Mouse (Mus musculus): Measurements from ENCODE around the gene A730049H05Rik.

A730049H05Rik gene

DNA sequence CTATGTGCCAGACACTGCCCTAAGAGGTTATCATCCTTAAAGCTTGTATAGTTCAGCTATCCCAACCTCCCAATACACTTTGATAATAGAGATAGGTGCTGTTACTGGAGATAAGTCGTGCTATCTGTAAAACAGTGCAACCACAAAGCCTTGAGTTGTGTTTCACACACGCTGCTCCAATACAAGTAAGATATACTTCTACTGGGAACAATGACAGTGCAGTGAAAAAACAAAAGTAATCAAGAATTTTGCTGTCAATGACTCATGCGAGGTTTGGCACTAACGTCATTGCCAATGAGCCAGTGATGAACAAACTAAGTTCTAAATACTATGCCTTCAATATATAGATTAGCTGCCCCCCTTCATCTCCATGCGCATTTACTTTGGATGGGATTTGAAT lies 10.3 kb downstream of the A730049H05Rik start:
- DNase-seq (ENCODE audit: inconsistent age in 2 of 2, low spot score in 1 of 2): peak; percentile 23 to 81

DNA sequence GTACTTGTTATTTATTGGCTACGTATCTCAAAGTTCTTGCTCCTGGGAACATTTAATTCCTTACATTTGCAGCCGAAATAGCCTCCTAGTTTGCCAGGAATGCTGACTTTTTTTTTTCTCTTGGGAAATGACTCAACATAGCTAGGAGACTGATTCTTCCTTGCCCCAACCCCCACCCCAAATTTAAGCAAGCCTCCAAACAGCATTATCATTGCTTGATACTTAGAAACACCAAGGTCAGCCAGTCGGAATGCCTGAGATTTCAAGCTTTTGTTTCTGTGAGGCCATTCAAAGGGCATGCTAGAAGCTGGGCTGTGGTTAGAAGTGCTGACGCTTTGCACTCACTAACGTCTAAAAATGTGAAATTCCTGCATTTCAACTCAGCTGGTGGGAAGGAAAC lies 11.1 kb downstream of the A730049H05Rik start:
- DNase-seq (ENCODE audit: inconsistent age in 2 of 2, low spot score in 1 of 2): peak; percentile 36 to 82

DNA sequence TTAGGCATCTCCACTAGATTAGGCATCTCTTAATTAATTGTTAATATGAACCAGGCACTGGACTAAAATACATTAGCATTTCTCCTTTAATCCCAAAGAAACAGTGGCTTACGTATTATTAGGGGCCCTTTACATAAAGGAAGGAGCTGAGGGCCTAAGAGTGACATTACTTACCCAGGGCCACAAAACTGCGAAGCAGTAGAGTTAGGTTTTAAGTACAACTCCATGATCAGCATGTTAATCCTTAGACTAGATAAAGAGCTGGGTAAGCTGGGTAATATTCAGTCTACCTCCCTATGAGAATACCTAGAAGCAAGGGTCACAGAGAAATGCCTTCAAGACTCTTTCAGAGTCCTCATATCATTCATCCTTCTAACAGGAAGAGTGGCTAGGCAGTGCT lies 12.9 kb downstream of the A730049H05Rik start:
- no peak for DNase-seq (ENCODE audit: inconsistent age in 2 of 2, low spot score in 1 of 2)

DNA sequence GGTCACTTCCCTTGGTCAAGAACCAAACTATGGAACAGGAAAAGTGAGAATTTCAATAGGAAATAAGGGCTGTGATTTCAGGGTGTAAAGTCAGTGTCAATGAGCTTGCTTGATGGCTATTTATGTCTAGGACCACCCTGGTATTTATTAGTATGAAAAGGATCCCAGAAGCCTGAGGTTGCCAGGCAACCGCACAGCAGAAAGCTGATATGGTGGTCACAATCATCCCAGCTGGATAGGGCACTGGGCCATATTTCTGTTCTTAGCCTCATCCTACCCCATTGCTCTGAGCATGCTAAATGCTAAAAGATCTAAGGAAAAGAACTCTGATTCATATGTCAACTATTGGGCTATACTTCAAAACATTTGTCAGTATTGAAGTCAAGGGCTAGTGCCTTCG lies 14.8 kb downstream of the A730049H05Rik start:
- DNase-seq (ENCODE audit: inconsistent age in 2 of 2, low spot score in 1 of 2): no peak

DNA sequence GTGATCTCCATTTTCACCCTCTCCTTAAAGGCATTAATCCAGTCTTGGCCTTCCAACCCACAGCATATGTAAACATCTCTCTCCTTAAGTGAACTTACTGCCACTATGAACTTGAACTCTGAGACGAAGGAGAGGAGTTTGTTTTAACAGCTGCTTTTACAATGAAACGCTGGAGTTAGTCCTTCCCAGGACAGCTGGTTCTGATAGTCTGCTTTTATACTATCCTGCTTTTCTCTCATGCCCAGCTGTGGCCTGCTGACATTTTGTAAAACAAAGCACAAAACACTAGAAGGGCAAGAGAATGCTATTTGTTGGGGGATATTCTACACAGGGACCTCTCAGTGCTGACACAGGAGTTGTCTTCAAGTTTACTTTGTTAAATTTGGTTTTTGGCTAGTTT lies 25.7 kb downstream of the A730049H05Rik start:
- DNase-seq (ENCODE audit: inconsistent age in 2 of 2, low spot score in 1 of 2): no peak

DNA sequence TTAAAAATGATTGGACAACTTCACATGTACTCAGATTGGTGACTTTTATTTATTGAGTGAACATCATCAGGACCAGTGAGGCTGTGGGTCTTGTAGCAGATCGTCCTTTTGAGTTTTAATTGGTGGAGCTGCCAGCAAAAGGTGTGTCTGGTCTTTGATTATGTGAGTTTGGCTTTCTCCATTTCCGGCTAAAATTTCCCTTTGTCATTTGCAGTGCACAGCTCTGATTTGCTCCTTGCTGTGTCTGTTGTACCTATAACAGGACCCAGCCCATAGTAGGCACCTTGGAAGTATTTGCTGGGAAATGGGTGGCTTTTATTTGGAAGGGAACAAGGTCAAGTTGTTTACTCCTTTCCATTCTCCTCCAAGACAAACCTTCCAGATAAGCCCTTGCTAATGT lies 27.2 kb downstream of the A730049H05Rik start:
- no peak for DNase-seq (ENCODE audit: inconsistent age in 2 of 2, low spot score in 1 of 2)

DNA sequence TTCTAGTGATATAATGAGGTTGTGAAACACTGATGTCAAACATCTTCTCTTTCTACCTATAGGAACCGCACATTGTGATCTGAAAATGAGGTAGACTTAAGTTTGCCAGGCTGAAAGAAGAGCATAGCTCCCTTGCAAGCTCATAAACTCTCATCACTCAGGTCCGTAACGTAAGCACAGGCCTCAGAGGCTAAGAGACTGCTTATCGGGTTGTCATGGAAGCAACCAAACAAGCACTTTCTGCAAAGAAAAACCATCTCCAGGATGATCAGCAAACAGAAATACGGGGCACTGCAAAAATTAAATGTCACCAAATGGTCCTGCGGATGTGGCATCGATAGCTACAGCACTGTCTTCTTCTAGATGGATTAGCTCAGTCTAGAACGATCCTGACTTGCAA lies 29.6 kb downstream of the A730049H05Rik start:
- DNase-seq (ENCODE audit: inconsistent age in 2 of 2, low spot score in 1 of 2): peak in 1 of 2 experiments; percentile 59

DNA sequence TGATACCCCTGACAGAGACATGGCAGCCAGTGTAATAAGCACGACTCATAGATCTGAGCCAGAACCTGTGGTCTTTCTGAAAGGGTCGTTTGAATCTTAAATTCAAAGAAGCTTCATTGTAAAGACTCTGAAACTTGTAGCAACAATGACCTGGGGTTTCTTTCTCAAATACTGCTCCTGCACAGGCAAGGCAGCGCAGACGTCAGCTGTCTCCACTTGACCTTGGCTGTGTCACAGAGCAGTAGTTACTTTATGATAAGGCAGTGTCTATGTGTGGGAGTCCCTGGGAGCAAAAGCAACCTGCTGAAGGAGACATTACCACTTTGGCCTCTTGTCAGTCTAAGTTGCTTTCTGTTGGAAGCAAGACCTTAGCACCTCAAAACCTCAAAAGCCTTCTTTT lies 30.3 kb downstream of the A730049H05Rik start:
- DNase-seq (ENCODE audit: inconsistent age in 2 of 2, low spot score in 1 of 2): peak; percentile 62 to 79

DNA sequence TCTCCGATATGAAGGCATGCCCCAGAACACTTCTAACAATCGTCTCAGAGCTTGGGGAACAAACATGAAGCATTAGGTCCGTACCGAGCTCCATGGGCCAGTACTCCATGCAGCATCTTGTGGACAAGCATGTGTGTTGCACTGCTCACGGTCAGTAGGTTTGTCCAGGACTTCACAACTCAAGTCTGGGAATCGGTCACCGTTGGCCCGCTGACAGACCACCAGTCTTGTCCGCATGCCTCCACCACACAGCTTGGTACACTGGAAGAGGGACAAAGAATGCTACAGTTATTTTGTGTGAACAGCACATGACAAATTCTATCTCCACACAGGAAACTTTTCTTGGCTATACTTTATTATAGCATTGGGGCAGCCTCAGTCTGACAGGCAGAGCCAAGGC lies 32.9 kb downstream of the A730049H05Rik start:
- no peak for DNase-seq (ENCODE audit: inconsistent age in 2 of 2, low spot score in 1 of 2)

DNA sequence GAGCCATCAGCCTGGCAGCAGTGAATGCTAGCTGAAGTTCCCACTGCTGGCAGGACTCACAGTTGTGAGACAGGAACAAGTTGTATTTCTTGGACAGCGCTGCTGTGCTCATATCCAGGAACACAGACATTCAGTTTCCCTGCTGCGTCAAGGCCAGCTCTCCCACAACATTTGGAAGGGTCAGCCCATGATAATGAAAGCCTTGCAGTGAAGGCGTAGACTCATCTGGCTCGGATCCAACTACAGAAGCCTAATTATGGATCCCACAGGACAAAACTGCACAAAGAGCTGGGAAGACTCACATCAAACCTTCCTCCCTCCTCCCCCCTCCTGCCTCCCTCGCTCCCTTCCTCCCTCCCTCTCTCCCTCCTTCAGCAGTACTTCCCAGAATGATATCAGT lies 34.0 kb downstream of the A730049H05Rik start:
- peak; percentile 87 to 89 for DNase-seq (ENCODE audit: inconsistent age in 2 of 2, low spot score in 1 of 2)

DNA sequence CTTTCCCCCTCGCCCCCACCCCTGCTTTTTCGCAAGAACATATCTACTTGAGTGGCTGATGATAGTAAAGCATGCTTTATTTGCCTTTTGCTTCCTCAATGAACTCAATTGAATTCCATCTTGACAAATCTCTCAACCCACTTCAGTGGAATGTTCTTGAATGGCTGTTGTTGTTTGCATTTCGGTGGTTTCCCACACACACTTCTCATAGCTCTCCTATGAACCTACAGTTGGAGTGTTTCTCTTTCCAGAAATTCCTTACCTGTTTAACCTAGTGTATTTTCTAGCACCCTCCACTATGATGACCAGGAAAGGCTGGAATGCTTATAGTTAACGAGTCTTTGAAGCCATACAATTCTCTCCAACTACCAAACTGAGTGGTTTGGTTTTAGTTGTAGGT lies 38.6 kb downstream of the A730049H05Rik start:
- no peak for DNase-seq (ENCODE audit: inconsistent age in 2 of 2, low spot score in 1 of 2)

DNA sequence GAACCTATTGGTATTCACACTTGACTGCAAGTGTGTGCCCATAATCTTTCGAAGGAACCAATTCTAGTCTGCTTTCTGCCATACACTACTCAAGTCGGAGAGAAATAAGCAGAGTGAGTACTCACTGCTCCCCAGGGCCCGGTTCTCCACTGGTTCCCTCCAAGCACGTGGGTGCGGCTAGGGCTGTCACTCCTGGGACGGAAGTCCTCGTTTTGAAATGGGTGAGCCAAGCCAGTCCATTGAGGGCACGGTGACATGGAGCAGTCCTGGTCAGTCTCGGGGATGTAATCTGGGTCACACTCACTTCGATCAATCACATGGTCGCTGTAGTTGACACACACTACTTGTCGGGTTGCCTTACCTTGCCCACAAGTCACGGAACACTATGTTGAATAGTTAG lies 41.5 kb downstream of the A730049H05Rik start:
- no peak for DNase-seq (ENCODE audit: inconsistent age in 2 of 2, low spot score in 1 of 2)

DNA sequence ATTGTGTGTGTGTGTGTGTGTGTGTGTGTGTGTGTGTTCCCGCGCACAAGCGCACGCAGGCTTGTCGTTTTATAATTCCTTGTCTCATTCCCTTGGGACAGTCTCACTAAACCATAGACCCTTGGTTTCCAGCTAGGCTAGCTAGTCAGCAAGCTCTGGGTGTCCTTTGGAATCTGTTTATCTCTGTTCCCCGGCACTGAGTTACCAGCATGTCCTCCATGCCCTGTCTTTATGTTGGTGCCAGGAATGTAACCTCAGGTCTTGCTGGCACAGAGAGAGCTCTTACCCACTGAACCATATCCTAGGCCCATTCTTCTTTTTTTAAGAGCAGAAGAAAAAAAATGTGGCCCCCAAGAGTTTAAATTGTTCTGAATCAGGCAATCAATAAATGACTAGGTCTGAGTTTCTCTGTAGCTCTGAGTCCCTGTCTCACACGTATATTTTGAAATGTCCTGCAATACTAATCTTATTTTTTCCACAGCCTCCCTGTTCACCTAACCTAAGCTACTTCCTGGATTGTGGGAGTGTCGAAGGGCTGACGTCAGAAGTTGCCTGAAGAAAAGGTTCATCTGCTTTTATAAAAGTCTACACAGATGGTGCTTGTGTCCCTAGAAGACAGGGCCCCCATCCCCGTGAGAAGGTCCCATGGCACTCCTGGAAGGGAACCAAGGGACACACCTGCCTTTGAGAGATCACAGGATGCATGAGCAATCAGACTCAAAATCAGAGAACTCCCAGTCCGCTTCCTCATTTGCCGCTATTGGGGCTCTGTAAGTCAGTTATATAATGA lies 42.6 kb downstream of the A730049H05Rik start:
- DNase-seq (ENCODE audit: inconsistent age in 2 of 2, low spot score in 1 of 2): no peak

DNA sequence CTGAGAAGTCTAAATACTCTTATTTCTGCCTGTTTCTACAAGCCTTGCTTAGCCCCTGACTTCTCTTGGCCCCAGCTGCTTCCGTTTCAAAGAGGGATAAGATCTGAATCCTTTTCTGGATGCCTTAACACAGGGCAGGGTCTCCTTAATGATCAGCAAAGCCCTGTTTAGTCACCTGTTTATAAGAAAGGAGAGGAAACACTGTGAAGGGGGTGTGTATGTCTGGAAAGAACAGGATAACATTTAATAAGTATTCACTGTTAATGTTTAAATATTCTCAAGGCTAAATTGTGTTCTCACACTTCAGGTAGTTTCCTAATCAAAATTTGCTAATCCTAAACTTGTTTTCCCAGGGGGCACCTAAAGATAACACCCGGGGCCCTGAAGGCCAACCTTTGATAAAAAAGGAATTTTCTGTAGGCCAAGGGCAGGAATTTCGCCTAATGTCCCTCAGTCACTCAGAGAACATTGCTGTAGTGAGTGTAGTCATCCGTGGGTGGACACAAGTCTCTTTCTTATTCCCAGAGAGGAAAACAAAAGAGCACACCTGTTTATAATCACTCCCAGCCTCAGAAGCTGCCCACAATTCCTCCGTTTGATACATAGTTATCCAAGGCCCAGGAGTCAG lies 44.1 kb downstream of the A730049H05Rik start:
- DNase-seq (ENCODE audit: inconsistent age in 2 of 2, low spot score in 1 of 2): peak in 1 of 2 experiments; percentile 67

DNA sequence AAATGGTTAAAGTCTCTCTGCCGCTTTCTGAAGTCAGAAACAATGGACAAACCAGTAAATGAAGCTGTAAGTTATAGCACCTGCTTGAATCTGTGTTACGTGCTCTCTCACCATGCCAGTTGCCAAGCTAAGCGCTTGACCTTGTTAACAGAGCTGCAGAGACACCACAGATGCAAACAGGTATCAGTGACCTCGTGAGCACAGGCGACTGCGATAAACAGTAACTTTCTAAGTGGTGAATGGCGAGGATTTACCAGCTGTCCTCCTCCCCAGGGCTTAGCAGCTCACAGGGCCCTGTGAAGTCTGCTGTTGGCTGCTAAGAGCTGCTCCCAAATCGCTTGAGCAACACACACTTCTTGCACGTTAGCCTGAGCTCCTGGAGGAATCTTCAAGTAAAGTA lies 46.3 kb downstream of the A730049H05Rik start:
- no peak for DNase-seq (ENCODE audit: inconsistent age in 2 of 2, low spot score in 1 of 2)

DNA sequence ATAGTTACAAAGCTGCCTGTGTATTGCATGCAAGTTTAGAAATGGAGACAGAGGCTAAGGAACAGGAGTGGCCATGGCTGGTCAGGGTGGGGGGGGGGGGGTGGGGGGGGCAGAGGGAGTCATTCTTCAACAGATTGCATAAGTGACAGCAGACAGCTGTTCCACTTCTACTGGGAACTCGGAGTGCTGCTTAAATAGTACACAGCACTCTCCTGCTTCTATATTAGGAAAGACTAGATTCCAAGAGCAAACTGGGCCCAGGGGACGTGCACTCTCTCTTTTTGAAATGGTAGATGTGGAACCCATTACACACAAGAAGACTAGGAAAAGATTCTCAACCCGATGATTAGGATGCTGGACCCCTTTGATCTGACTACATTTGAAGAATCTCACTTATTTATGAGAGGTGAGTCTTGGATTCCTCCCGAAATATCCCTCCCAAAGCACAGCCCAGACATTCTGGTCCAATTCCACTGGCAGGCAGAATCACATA lies 52.9 kb downstream of the A730049H05Rik start, which contains the start of gene Gm15737:
Gene Gm15737, plus strand, starts transcription at position 269 of the 493 bp plus-strand sequence.
- peak; percentile 33 to 70 for DNase-seq (ENCODE audit: inconsistent age in 2 of 2, low spot score in 1 of 2)

DNA sequence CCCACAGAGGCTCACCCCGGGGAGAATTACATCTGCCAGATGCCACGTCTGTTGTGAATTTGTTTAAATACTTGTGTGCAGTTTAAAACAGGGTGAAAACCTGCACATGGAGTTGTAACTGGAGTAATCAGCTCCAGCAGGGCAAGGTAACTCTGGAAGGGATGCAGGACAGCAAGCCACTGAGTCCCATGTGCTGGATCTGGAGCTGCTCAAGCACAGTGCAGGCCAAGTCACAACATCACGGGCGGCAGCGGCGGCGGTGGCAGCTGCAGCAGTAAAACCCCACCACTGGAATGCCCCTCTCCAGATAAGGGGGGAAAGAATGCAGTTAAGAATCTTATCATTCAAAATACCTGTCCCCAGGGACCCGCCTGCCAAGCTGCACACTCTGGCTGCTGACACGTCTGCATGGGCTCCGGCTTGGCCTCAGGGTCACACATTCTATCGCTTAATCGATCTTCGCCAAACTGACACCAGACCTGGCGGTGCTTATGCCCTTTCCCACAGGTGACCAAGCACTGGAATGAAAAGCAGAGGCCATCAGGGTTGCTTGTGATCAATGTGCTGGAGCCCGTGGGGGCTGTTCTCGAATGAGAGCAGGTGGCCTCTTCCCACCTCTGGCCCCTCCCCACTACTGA lies 53.4 kb downstream of the A730049H05Rik start:
- DNase-seq (ENCODE audit: inconsistent age in 2 of 2, low spot score in 1 of 2): no peak

DNA sequence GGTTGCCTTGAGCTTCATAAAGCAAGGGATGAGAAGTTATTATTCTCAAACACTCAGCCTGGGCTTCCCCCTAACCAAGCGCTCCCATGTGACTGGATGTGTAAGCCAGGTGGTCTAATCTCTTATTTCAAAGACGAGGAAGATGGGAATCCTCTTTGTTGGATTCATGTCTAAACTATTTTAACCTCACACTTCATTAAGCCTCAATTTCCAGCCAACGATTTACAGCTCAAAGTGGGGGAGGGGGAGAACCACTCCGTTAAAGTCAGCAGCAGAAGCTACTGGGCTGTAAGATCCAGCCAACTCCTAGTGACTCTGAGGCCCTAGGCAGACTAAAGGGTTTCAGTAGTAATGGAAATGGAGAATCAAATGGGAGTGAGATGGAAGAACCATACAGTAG lies 55.5 kb downstream of the A730049H05Rik start:
- DNase-seq (ENCODE audit: inconsistent age in 2 of 2, low spot score in 1 of 2): no peak

DNA sequence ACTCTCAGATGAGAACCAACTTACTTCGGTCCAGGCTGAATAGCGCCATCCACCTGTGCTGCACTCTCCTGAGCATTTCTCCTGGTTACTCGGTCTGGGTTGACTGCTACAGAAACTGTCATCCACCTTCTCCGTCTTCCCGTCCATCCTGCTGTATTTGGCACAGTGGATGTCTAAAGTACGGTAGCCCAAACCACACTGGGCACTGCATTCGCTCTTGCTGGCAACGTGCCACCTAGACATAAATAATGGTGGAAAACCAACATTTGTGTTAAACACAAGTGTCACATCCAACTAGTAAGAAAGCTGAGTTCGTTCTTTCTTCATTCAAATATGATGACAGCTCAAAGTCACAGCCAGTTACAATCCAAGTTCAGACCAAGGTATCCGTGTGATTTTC lies 56.5 kb downstream of the A730049H05Rik start:
- no peak for DNase-seq (ENCODE audit: inconsistent age in 2 of 2, low spot score in 1 of 2)

DNA sequence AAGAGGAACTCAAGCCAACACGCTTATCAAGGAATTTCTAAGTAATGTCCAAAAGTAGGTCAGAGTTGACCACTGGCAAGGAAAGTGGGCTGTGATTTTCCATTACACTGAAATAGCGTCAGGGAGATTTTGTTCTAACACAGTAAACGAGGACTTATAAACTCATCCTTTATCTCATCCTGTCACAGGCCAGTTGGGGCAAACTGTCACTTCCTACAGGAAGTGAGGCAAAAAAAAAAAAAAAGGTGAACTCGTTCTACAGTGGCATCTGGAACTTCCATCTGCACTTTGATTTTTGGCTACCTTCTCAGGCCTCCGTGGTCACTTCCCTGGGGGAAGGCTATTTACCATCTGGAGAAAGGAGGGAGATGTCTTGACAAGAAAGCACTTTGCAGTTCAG lies 58.6 kb downstream of the A730049H05Rik start:
- DNase-seq (ENCODE audit: inconsistent age in 2 of 2, low spot score in 1 of 2): peak; percentile 35 to 78

DNA sequence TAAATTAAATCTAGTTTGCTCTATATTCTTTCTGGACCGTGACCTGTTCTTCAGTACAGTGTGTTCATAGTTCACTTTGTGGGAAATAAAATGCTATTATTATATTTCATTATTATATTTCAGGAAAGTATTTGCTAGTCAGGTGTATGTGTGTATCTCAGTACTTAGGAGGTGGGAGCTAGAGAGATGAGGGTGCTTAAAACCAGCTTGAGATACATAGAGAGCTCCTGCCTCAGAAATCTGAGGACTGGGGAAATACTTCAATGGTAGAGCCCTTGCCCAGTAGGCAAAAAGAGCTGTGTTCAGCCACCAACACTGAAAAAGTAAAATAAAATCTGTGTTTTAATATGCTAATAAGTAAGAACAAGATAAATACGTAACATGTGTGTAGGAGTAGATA lies 59.1 kb downstream of the A730049H05Rik start:
- DNase-seq (ENCODE audit: inconsistent age in 2 of 2, low spot score in 1 of 2): no peak

DNA sequence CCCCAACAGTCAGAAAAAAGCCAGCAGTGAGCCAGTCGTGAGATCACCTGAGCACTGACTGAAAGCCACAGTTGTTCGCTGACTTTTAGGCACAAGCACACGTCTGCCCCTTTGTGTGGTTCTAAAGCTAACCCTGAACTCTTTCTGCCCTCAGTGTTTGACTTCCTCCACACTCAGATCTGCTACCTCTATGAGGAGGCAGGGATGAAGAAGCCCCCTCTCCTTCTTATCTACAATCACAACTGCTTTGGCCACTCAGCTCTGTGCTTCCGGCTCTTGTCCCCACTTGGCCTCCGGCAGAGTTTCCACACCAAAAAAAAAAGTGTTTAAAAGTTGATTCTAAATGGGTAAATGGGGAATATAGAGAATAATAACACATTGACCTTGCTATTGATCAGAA lies 59.8 kb downstream of the A730049H05Rik start:
- no peak for DNase-seq (ENCODE audit: inconsistent age in 2 of 2, low spot score in 1 of 2)
